Mouse (Mus musculus) lung, adult 2 months (tissue): ENCODE data around the gene Tnfsf11. TPM values are rescaled to one million over a fixed set of nuclear protein-coding genes. Genes with fewer than 3 reads are reported as not detected.

ENCODE experiments used
- DNase-seq: peaks from one replicate; pipeline ENCODE4 v3.0.0; 2022
- H3K4me1 ChIP-seq: fragments of 200-500 bp; 2 replicates; pipeline ENCODE4 v1.6.1; 2011; ENCODE audit warnings: low read length; ENCODE audit not compliant: control insufficient read depth, insufficient read depth
- H3K4me3 ChIP-seq: fragments of 200-500 bp; replicated peaks from 2 replicates; pipeline ENCODE3; 2011; ENCODE audit warnings: low read depth, mild to moderate bottlenecking, control low read depth, low read length; ENCODE audit errors: extremely low read depth
- CTCF ChIP-seq: fragments of 200-500 bp; IDR thresholded peaks from 2 replicates; pipeline ENCODE4 v1.5.1; 2011; ENCODE audit warnings: mild to moderate bottlenecking, low read length, control low read depth; ENCODE audit not compliant: insufficient read depth
- POLR2A ChIP-seq: fragments of 200-500 bp; IDR thresholded peaks from 2 replicates; pipeline ENCODE4 v1.6.1; 2011; ENCODE audit warnings: low read depth, mild to moderate bottlenecking, control low read depth, low read length, borderline replicate concordance; ENCODE audit errors: extremely low read depth
- WGBS: fragments of 180-500 bp; shearing (Covaris S2); methylation state at CpG from one replicate; pipeline ENCODE4 v1.1.7; 2018; 5-methylcytosine and 5-hydroxymethylcytosine counted together
- polyA plus RNA-seq: library from polyadenylated mRNA; depleted of rRNA; stranded (reverse); fragments of >200 nt; gene quantifications from 2 replicates; pipeline ENCODE4 v1.2.3, GENCODE M21; 2012; rRNA removed

The Tnfsf11 gene
- 0.08 and 0.09 TPM in 2 replicates for polyA plus RNA-seq

- H3K4me3 ChIP-seq: no peak within 1 kb of the TSS
- no peak for DNase-seq
- H3K4me1 ChIP-seq: no peaks in the 10 kb centered on the region
- WGBS: 2% methylated on average over 51 of the region's 51 CpGs
- TF ChIP-seq CTCF (no peak), POLR2A (no peak)
Observed at GRCm38 (mm10) chr14:78307286-78308237, at the start of gene Tnfsf11. Gene Tnfsf11, minus strand, starts transcription at chr14:78308043.

GRCm38 (mm10) chr14:78356764-78357163 is 48.9 kb upstream of the Tnfsf11 start:
- no peak overlapping the region for H3K4me3 ChIP-seq
- WGBS: 56% methylated on average over 8 of the region's 8 CpGs
- TF ChIP-seq CTCF: no peak
- TF ChIP-seq POLR2A: no peak
- H3K4me1 ChIP-seq: no peaks in the 10 kb centered on the region
- DNase-seq: no peak

- WGBS: 52% methylated on average over 4 of the region's 4 CpGs
- TF ChIP-seq CTCF: no peak
- TF ChIP-seq POLR2A: no peak
- no peak for DNase-seq
- H3K4me3 ChIP-seq: no peak overlapping the region
- H3K4me1 ChIP-seq: no peaks in the 10 kb centered on the region
Observed at GRCm38 (mm10) chr14:78355381-78355780, 47.5 kb upstream of the Tnfsf11 start.

GRCm38 (mm10) chr14:78352865-78353264 is 45.0 kb upstream of the Tnfsf11 start:
- WGBS: 60% methylated on average over 4 of the region's 4 CpGs
- no peak for DNase-seq
- TF ChIP-seq POLR2A: no peak
- TF ChIP-seq CTCF: no peak
- H3K4me1 ChIP-seq: no peaks in the 10 kb centered on the region
- no peak overlapping the region for H3K4me3 ChIP-seq

- DNase-seq: no peak
- no peak overlapping the region for H3K4me3 ChIP-seq
- TF ChIP-seq POLR2A: no peak
- no peak for TF ChIP-seq CTCF
Observed at GRCm38 (mm10) chr14:78351544-78351943, 43.7 kb upstream of the Tnfsf11 start.

GRCm38 (mm10) chr14:78347715-78348114 is 39.9 kb upstream of the Tnfsf11 start:
- 83% methylated on average over 2 of the region's 2 CpGs for WGBS
- DNase-seq: no peak
- no peak overlapping the region for H3K4me3 ChIP-seq
- no peaks in the 10 kb centered on the region for H3K4me1 ChIP-seq
- TF ChIP-seq CTCF (no peak), POLR2A (no peak)

More at GRCm38 (mm10) chr14:78351544-78351943, 43.7 kb upstream of the Tnfsf11 start:
- WGBS: 89% methylated on average over 7 of the region's 7 CpGs
- H3K4me1 ChIP-seq: no peaks in the 10 kb centered on the region

GRCm38 (mm10) chr14:78343007-78343406 is 35.2 kb upstream of the Tnfsf11 start:
- no peak for DNase-seq
- H3K4me3 ChIP-seq: no peak overlapping the region
- TF ChIP-seq CTCF (no peak), POLR2A (no peak)
- no peaks in the 10 kb centered on the region for H3K4me1 ChIP-seq
- WGBS: 53% methylated on average over 8 of the region's 8 CpGs

GRCm38 (mm10) chr14:78342146-78342545 is 34.3 kb upstream of the Tnfsf11 start:
- Histone ChIP-seq H3K4me3 (no peak overlapping the region), H3K4me1 (no peaks in the 10 kb centered on the region)
- TF ChIP-seq POLR2A (no peak), CTCF (no peak)
- WGBS: 28% methylated on average over 4 of the region's 4 CpGs
- no peak for DNase-seq

- TF ChIP-seq CTCF (no peak), POLR2A (no peak)
- 81% methylated on average over 3 of the region's 3 CpGs for WGBS
- H3K4me3 ChIP-seq: no peak overlapping the region
- DNase-seq: no peak
- H3K4me1 ChIP-seq: 0 out of 2 replicates have a peak, but pooled peaks cover 3% of the 10 kb centered on the region
Observed at GRCm38 (mm10) chr14:78333341-78333740, 25.5 kb upstream of the Tnfsf11 start.

GRCm38 (mm10) chr14:78331368-78331767 is 23.5 kb upstream of the Tnfsf11 start:
- Histone ChIP-seq H3K4me1 (0 out of 2 replicates have a peak, but pooled peaks cover 3% of the 10 kb centered on the region), H3K4me3 (no peak overlapping the region)
- 66% methylated on average over 7 of the region's 7 CpGs for WGBS
- TF ChIP-seq CTCF (no peak), POLR2A (no peak)
- no peak for DNase-seq
